Mouse (Mus musculus) heart, adult 2 months (tissue): ENCODE results near the gene Samd4.

Experiments
- CTCF ChIP-seq: fragments of 200-600 bp; IDR thresholded peaks from 2 replicates; pipeline ENCODE4 v1.8.1; 2022; ENCODE audit warnings: antibody characterized with exemption, mild to moderate bottlenecking, moderate library complexity
- POLR2A ChIP-seq: fragments of 200-500 bp; IDR thresholded peaks from 2 replicates; pipeline ENCODE4 v1.6.1; 2011; ENCODE audit warnings: mild to moderate bottlenecking, low read depth, low read length, control low read depth; ENCODE audit not compliant: insufficient read depth

GRCm38 (mm10) chr14:46915555-46915954, 32.9 kb downstream of the Samd4 start:
- TF ChIP-seq CTCF (no peak), POLR2A (no peak)
